Mouse (Mus musculus) neural tube, embryonic 11.5 days (tissue): ENCODE measurements at regions not wholly inside any gene's neighbourhood (a gene's known extent, or its start where the extent isn't known, plus 50 kb on each side); places are given as distances from the start of the nearest gene placed in this dataset.

Experiments used
- ATAC-seq: fragments of 200-750 bp; cut with Nextera tagmentation; 2 replicates; pipeline ENCODE4 v1.8.0; 2017; ENCODE audit warnings: moderate number of reproducible peaks, mild to moderate bottlenecking, moderate TSS enrichment, moderate library complexity; ENCODE audit not compliant: insufficient read depth, low FRiP score, low TSS enrichment
- DNase-seq: peaks from one replicate; pipeline ENCODE4 v3.0.0-alpha.2; 2015; ENCODE audit warnings: low spot score
- H3K27ac ChIP-seq: fragments of 300-500 bp; sonication (generic); 2 replicates; pipeline ENCODE4 v1.5.1; 2014; ENCODE audit warnings: low read depth, mild to moderate bottlenecking, low read length
- H3K27me3 ChIP-seq: fragments of 300-500 bp; sonication (generic); 2 replicates; pipeline ENCODE4 v1.6.1; 2014; ENCODE audit warnings: mild to moderate bottlenecking, low read length, mixed read lengths; ENCODE audit not compliant: control insufficient read depth, insufficient read depth
- H3K36me3 ChIP-seq: fragments of 300-500 bp; sonication (generic); 2 replicates; pipeline ENCODE4 v1.6.1; 2014; ENCODE audit warnings: mild to moderate bottlenecking, low read length, moderate library complexity, mixed read lengths; ENCODE audit not compliant: control insufficient read depth, insufficient read depth
- H3K4me1 ChIP-seq: fragments of 300-500 bp; sonication (generic); 2 replicates; pipeline ENCODE4 v1.6.1; 2014; ENCODE audit warnings: low read length, mixed read lengths; ENCODE audit not compliant: control insufficient read depth, insufficient read depth
- H3K4me2 ChIP-seq: fragments of 300-500 bp; sonication (generic); 2 replicates; pipeline ENCODE4 v1.6.1; 2014; ENCODE audit warnings: low read depth, mild to moderate bottlenecking, moderate library complexity
- H3K4me3 ChIP-seq: fragments of 300-500 bp; sonication (generic); 2 replicates; pipeline ENCODE4 v1.5.1; 2014; ENCODE audit warnings: low read depth, low read length
- H3K9ac ChIP-seq: fragments of 300-500 bp; sonication (generic); 2 replicates; pipeline ENCODE4 v1.6.1; 2014; ENCODE audit warnings: mild to moderate bottlenecking, low read length
- H3K9me3 ChIP-seq: fragments of 300-500 bp; sonication (generic); 2 replicates; pipeline ENCODE4 v1.6.1; 2016; ENCODE audit warnings: low read length; ENCODE audit not compliant: control insufficient read depth
- WGBS: fragments of 180-500 bp; shearing (Covaris S2); extraction: QIAGEN DNeasy Blood & Tissue Kit; methylation state at CpG from one replicate; pipeline ENCODE4 v1.1.7; 2014; 5-methylcytosine and 5-hydroxymethylcytosine counted together

- no peaks in the 10 kb centered on the region for H3K4me1 ChIP-seq
- no peak overlapping the region for H3K4me2 ChIP-seq
- no peaks in the 10 kb centered on the region for H3K27me3 ChIP-seq
- DNase-seq: no peak
- no peaks in the 10 kb centered on the region for H3K9me3 ChIP-seq
- no peak for ATAC-seq
- no peaks in the 10 kb centered on the region for H3K36me3 ChIP-seq
- no peak overlapping the region for H3K4me3 ChIP-seq
- H3K27ac ChIP-seq: no peak overlapping the region
- WGBS: 84% methylated on average over 2 of the region's 2 CpGs
- no peak overlapping the region for H3K9ac ChIP-seq
These were observed 812.5 kb downstream of the Phf3 start for GRCm38 (mm10) chr1:30061242-30061641.

GRCm38 (mm10) chr1:30060806-30061205 is 812.9 kb downstream of the Phf3 start:
- no peaks in the 10 kb centered on the region for H3K9me3 ChIP-seq
- DNase-seq (no peak), ATAC-seq (no peak)
- H3K36me3 ChIP-seq: no peaks in the 10 kb centered on the region
- H3K4me2 ChIP-seq: no peak overlapping the region
- H3K27me3 ChIP-seq: no peaks in the 10 kb centered on the region
- no peaks in the 10 kb centered on the region for H3K4me1 ChIP-seq
- H3K9ac ChIP-seq: no peak overlapping the region
- WGBS: 35% methylated on average over 1 of the region's 1 CpGs
- H3K27ac ChIP-seq: no peak overlapping the region
- H3K4me3 ChIP-seq: no peak overlapping the region

DNA sequence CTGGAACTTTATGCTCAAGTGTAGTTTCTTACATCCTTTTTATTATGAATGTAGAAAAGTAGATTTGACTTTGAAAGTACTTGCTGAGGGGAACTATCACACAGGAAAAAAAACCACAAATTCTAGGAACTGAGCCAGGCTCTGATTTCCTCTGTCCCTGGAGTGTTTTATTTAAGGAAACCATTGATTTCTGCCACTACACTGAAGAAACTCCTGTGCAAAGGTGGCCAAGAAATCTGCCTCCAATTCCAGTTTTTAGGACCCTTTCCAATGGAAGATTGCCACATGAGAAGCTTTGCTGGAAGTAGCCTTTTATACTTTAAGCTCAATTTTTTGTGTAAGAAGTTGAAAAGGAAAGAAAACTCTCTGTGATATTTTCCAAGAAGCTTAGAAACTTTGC is 856.1 kb downstream of the Phf3 start:
- Histone ChIP-seq H3K36me3 (no peaks in the 10 kb centered on the region), H3K9ac (no peak overlapping the region), H3K27me3 (no peaks in the 10 kb centered on the region), H3K9me3 (no peaks in the 10 kb centered on the region), H3K27ac (no peak overlapping the region), H3K4me3 (no peak overlapping the region), H3K4me2 (no peak overlapping the region), H3K4me1 (no peaks in the 10 kb centered on the region)
- ATAC-seq: no peak
- DNase-seq: no peak

GRCm38 (mm10) chr1:30008757-30009340 is 864.9 kb downstream of the Phf3 start:
- no peaks in the 10 kb centered on the region for H3K36me3 ChIP-seq
- WGBS: 35% methylated on average over 1 of the region's 1 CpGs
- H3K27me3 ChIP-seq: no peaks in the 10 kb centered on the region
- peak; percentile 38 for ATAC-seq
- H3K9me3 ChIP-seq: no peaks in the 10 kb centered on the region
- H3K9ac ChIP-seq: no peak overlapping the region
- H3K4me1 ChIP-seq: no peaks in the 10 kb centered on the region
- H3K4me2 ChIP-seq: no peak overlapping the region
- peak; percentile 10 for DNase-seq
- no peak overlapping the region for H3K4me3 ChIP-seq
- no peak overlapping the region for H3K27ac ChIP-seq
